Mouse (Mus musculus): Measurements from ENCODE around the gene Myl6b.
A peak's percentile ranks its signal among the peaks of the same experiment; 100 is the strongest.

DNA sequence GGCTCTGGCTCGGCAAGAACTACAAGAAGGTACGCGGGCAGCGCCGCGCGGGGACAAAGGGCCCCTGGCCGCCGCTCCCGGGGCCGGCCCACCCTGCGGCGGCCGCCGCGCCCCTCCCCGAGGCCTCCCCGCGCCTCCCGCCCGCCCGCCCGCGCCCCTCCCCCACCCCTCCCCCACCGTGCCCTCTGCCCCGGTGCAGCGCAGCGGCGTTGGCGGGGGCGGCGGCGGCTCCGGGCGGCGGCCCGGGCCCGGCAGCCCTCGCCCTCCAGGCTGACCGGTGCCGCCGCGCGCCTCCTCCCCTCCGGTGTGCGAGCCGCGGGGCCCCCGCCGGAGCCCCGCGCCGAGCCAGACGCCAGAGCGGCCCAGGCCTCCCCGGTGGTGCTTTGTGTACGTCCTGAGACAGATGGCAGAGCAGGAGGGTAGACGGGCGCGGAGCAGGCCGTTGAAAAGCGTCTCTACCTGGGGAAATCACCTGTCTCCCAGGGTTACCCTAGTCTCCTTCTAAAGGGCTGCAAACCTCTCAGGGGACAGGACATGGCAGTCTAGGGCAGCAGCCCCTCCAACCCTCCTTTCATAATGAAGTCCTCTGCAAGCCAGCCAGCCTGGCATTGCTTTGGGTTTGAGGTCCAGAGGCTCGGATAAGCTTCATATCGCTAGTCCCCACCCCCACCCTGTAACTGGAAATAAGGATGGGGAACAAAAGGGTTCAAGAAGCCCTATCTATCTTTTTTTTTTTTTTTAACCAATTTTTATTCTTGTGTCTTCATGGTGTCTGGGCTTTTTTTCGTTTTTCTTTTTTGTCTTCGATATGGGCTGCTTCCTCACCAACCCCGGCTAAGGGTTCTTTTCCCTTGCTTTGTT lies 38.8 kb downstream of the Myl6b start:
- TF ChIP-seq USF2 (conservative IDR thresholded peaks at IDR 0.05; ENCODE audit: low read depth, low read length) (no peak), POLR2A (IDR thresholded peaks at IDR 0.05; ENCODE audit: low read depth, low read length) (no peak), CTCF (conservative IDR thresholded peaks at IDR 0.05 in 1 of 2, IDR thresholded peaks at IDR 0.05 in 1 of 2; ENCODE audit: low read depth in 2 of 2, low read length in 2 of 2) (no peak), NRF1 (IDR thresholded peaks at IDR 0.05; ENCODE audit: low read depth, low read length) (no peak), MAX (IDR thresholded peaks at IDR 0.05; ENCODE audit: low read length) (no peak), CHD2 (IDR thresholded peaks at IDR 0.05; ENCODE audit: low read length) (peak; percentile 36; the same call in 1 of the 2 replicates), PAX5 (IDR thresholded peaks at IDR 0.05; ENCODE audit: low read length) (no peak), ETS1 (conservative IDR thresholded peaks at IDR 0.05; ENCODE audit: low read depth, low read length) (no peak), ELF1 (IDR thresholded peaks at IDR 0.05; ENCODE audit: low read depth, low read length) (no peak), ZNF384 (IDR thresholded peaks at IDR 0.05; ENCODE audit: low read depth, low read length) (no peak), SMC3 (IDR thresholded peaks at IDR 0.05; ENCODE audit: low read depth, low read length) (no peak), POLR2AphosphoS2 (IDR thresholded peaks at IDR 0.05; ENCODE audit: low read depth, low read length) (no peak), ZC3H11A (IDR thresholded peaks at IDR 0.05; ENCODE audit: low read depth, low read length) (no peak)

Data from CH12.LX (cell line).